Mouse (Mus musculus) bone marrow, adult 2 months (tissue): Measurements from ENCODE around the gene Gm39566.

Source experiments
- CTCF ChIP-seq: fragments of 200-500 bp; IDR thresholded peaks from 2 replicates; pipeline ENCODE4 v1.5.1; 2011; ENCODE audit warnings: low read length, control low read depth; ENCODE audit not compliant: control insufficient read depth, insufficient read depth
- POLR2A ChIP-seq: fragments of 200-500 bp; IDR thresholded peaks from 2 replicates; pipeline ENCODE4 v1.6.1; 2011; ENCODE audit warnings: low read depth, mild to moderate bottlenecking, control low read depth, low read length, borderline replicate concordance; ENCODE audit not compliant: control insufficient read depth

- no peak for TF ChIP-seq POLR2A
- no peak for TF ChIP-seq CTCF
Observed at GRCm38 (mm10) chr11:69800392-69801197, 14.5 kb downstream of the Gm39566 start.
